Mouse (Mus musculus): Measurements from ENCODE around the gene Lpin1. TPM values are rescaled to one million over a fixed set of nuclear protein-coding genes. Genes with fewer than 3 reads are reported as not detected.
A peak's percentile ranks its signal among the peaks of the same experiment; 100 is the strongest.

The Lpin1 gene
- total and polyA plus RNA-seq, 3 experiments = 14.1 to 25.9 (median 19.6) TPM

- H3K36me3 ChIP-seq (replicated peaks) = no peaks in the 10 kb centered on the region
- H3K27me3 ChIP-seq (ENCODE audit: insufficient read depth, low read length) = no peaks in the 10 kb centered on the region; the same call in 1 of the 2 replicates
- no peaks in the 10 kb centered on the region for H3K9me3 ChIP-seq (replicated peaks)
- DNase-seq (ENCODE audit: low spot score) (no peak), ATAC-seq (ENCODE audit: extremely low read depth, insufficient number of reproducible peaks, low FRiP score, poor library complexity, severe bottlenecking) (no peak)
- TF ChIP-seq CTCF (IDR thresholded peaks at IDR 0.05; ENCODE audit: low read depth, low read length) (no peak), GATA1 (IDR thresholded peaks at IDR 0.05; ENCODE audit: borderline replicate concordance, low read length) (no peak), TAL1 (conservative IDR thresholded peaks at IDR 0.05; ENCODE audit: low read depth, low read length) (no peak), GATA2 (IDR thresholded peaks at IDR 0.05; ENCODE audit: borderline replicate concordance, low read depth, low read length) (no peak), POLR2AphosphoS5 (IDR thresholded peaks at IDR 0.05; ENCODE audit: insufficient replicate concordance, low read depth, low read length) (no peak)
- H3K4me3 ChIP-seq (ENCODE audit: low read depth, low read length) = no peak overlapping the region
- no peaks in the 10 kb centered on the region for H3K4me1 ChIP-seq (ENCODE audit: insufficient read depth, low read depth, low read length)
Measured at GRCm38 (mm10) chr12:16515183-16515582, 95.6 kb downstream of the Lpin1 start.

- H3K4me3 ChIP-seq (ENCODE audit: low read depth, low read length) = no peak overlapping the region
- no peaks in the 10 kb centered on the region for H3K4me1 ChIP-seq (ENCODE audit: insufficient read depth, low read depth, low read length)
Measured at GRCm38 (mm10) chr12:16512991-16513390, 97.8 kb downstream of the Lpin1 start.

GRCm38 (mm10) chr12:16509122-16509752, 101.5 kb downstream of the Lpin1 start:
- DNase-seq (ENCODE audit: low spot score) (peak; percentile 30), ATAC-seq (ENCODE audit: extremely low read depth, insufficient number of reproducible peaks, low FRiP score, poor library complexity, severe bottlenecking) (no peak)

More at GRCm38 (mm10) chr12:16512991-16513390, 97.8 kb downstream of the Lpin1 start:
- DNase-seq (ENCODE audit: low spot score) = no peak
- TF ChIP-seq TAL1 (conservative IDR thresholded peaks at IDR 0.05; ENCODE audit: low read depth, low read length) (no peak), POLR2AphosphoS5 (IDR thresholded peaks at IDR 0.05; ENCODE audit: insufficient replicate concordance, low read depth, low read length) (no peak), GATA2 (IDR thresholded peaks at IDR 0.05; ENCODE audit: borderline replicate concordance, low read depth, low read length) (no peak), CTCF (IDR thresholded peaks at IDR 0.05; ENCODE audit: low read depth, low read length) (no peak), GATA1 (IDR thresholded peaks at IDR 0.05; ENCODE audit: borderline replicate concordance, low read length) (no peak)
- Histone ChIP-seq H3K27me3 (ENCODE audit: insufficient read depth, low read length) (peaks cover 3% of the 10 kb centered on the region; the same call in 1 of the 2 replicates), H3K9me3 (replicated peaks) (no peaks in the 10 kb centered on the region), H3K36me3 (replicated peaks) (no peaks in the 10 kb centered on the region)
- ATAC-seq (ENCODE audit: extremely low read depth, insufficient number of reproducible peaks, low FRiP score, poor library complexity, severe bottlenecking) = no peak

GRCm38 (mm10) chr12:16506796-16507790, 103.7 kb downstream of the Lpin1 start:
- ATAC-seq (ENCODE audit: extremely low read depth, insufficient number of reproducible peaks, low FRiP score, poor library complexity, severe bottlenecking) (no peak), DNase-seq (ENCODE audit: low spot score) (no peak)
- H3K4me3 ChIP-seq (ENCODE audit: low read depth, low read length) = no peak overlapping the region
- H3K27me3 ChIP-seq (ENCODE audit: insufficient read depth, low read length) = peaks cover 3% of the 10 kb centered on the region; the same call in 1 of the 2 replicates
- no peaks in the 10 kb centered on the region for H3K4me1 ChIP-seq (ENCODE audit: insufficient read depth, low read depth, low read length)
- no peaks in the 10 kb centered on the region for H3K36me3 ChIP-seq (replicated peaks)
- no peaks in the 10 kb centered on the region for H3K9me3 ChIP-seq (replicated peaks)
- TF ChIP-seq TAL1 (conservative IDR thresholded peaks at IDR 0.05; ENCODE audit: low read depth, low read length) (no peak), GATA1 (IDR thresholded peaks at IDR 0.05; ENCODE audit: borderline replicate concordance, low read length) (no peak), GATA2 (IDR thresholded peaks at IDR 0.05; ENCODE audit: borderline replicate concordance, low read depth, low read length) (no peak), POLR2AphosphoS5 (IDR thresholded peaks at IDR 0.05; ENCODE audit: insufficient replicate concordance, low read depth, low read length) (no peak), CTCF (IDR thresholded peaks at IDR 0.05; ENCODE audit: low read depth, low read length) (no peak)

More at GRCm38 (mm10) chr12:16509122-16509752, 101.5 kb downstream of the Lpin1 start:
- peaks cover 3% of the 10 kb centered on the region; the same call in 1 of the 2 replicates for H3K27me3 ChIP-seq (ENCODE audit: insufficient read depth, low read length)
- H3K4me3 ChIP-seq (ENCODE audit: low read depth, low read length) = no peak overlapping the region
- TF ChIP-seq GATA1 (IDR thresholded peaks at IDR 0.05; ENCODE audit: borderline replicate concordance, low read length) (no peak), GATA2 (IDR thresholded peaks at IDR 0.05; ENCODE audit: borderline replicate concordance, low read depth, low read length) (no peak), TAL1 (conservative IDR thresholded peaks at IDR 0.05; ENCODE audit: low read depth, low read length) (no peak), CTCF (IDR thresholded peaks at IDR 0.05; ENCODE audit: low read depth, low read length) (no peak), POLR2AphosphoS5 (IDR thresholded peaks at IDR 0.05; ENCODE audit: insufficient replicate concordance, low read depth, low read length) (no peak)
- H3K36me3 ChIP-seq (replicated peaks) = no peaks in the 10 kb centered on the region
- H3K9me3 ChIP-seq (replicated peaks) = no peaks in the 10 kb centered on the region
- H3K4me1 ChIP-seq (ENCODE audit: insufficient read depth, low read depth, low read length) = no peaks in the 10 kb centered on the region

- no peak for DNase-seq (ENCODE audit: low spot score)
- Histone ChIP-seq H3K4me1 (ENCODE audit: insufficient read depth, low read depth, low read length) (no peaks in the 10 kb centered on the region), H3K27me3 (ENCODE audit: insufficient read depth, low read length) (no peaks in the 10 kb centered on the region), H3K4me3 (ENCODE audit: low read depth, low read length) (no peak overlapping the region), H3K36me3 (replicated peaks) (no peaks in the 10 kb centered on the region), H3K9me3 (replicated peaks) (no peaks in the 10 kb centered on the region)
- TF ChIP-seq POLR2AphosphoS5 (IDR thresholded peaks at IDR 0.05; ENCODE audit: insufficient replicate concordance, low read depth, low read length) = no peak
- TF ChIP-seq CTCF (IDR thresholded peaks at IDR 0.05; ENCODE audit: low read depth, low read length) = no peak
- TF ChIP-seq GATA2 (IDR thresholded peaks at IDR 0.05; ENCODE audit: borderline replicate concordance, low read depth, low read length) = no peak
- no peak for TF ChIP-seq TAL1 (conservative IDR thresholded peaks at IDR 0.05; ENCODE audit: low read depth, low read length)
- ATAC-seq (ENCODE audit: extremely low read depth, insufficient number of reproducible peaks, low FRiP score, poor library complexity, severe bottlenecking) = no peak
Measured at GRCm38 (mm10) chr12:16504244-16504643, 106.5 kb downstream of the Lpin1 start.

GRCm38 (mm10) chr12:16497960-16498359, 112.8 kb downstream of the Lpin1 start:
- H3K4me3 ChIP-seq (ENCODE audit: low read depth, low read length) = no peak overlapping the region
- no peaks in the 10 kb centered on the region for H3K36me3 ChIP-seq (replicated peaks)
- ATAC-seq (ENCODE audit: extremely low read depth, insufficient number of reproducible peaks, low FRiP score, poor library complexity, severe bottlenecking) (no peak), DNase-seq (ENCODE audit: low spot score) (no peak)
- H3K9me3 ChIP-seq (replicated peaks) = no peaks in the 10 kb centered on the region
- H3K27me3 ChIP-seq (ENCODE audit: insufficient read depth, low read length) = no peaks in the 10 kb centered on the region
- TF ChIP-seq GATA1 (IDR thresholded peaks at IDR 0.05; ENCODE audit: borderline replicate concordance, low read length) = no peak
- TF ChIP-seq POLR2AphosphoS5 (IDR thresholded peaks at IDR 0.05; ENCODE audit: insufficient replicate concordance, low read depth, low read length) = no peak
- TF ChIP-seq TAL1 (conservative IDR thresholded peaks at IDR 0.05; ENCODE audit: low read depth, low read length) = no peak
- no peak for TF ChIP-seq GATA2 (IDR thresholded peaks at IDR 0.05; ENCODE audit: borderline replicate concordance, low read depth, low read length)
- TF ChIP-seq CTCF (IDR thresholded peaks at IDR 0.05; ENCODE audit: low read depth, low read length) = no peak
- H3K4me1 ChIP-seq (ENCODE audit: insufficient read depth, low read depth, low read length) = no peaks in the 10 kb centered on the region

Data from G1E (cell line).